Mouse (Mus musculus): ENCODE measurements around the gene Vps52. TPM values are rescaled to one million over a fixed set of nuclear protein-coding genes. Genes with fewer than 3 reads are reported as not detected.

Gene Vps52
- total RNA-seq (2022): 10 to 100 TPM; 32.0 to 34.6 (median 32.5) TPM

- DNase-seq (ENCODE audit: low spot score in 2 of 2): peak; percentile 93 to 95
These were observed at the start of gene Vps52, which contains the start of gene Rps18 for GRCm38 (mm10) chr17:33955555-33956214. Vps52 (plus strand) TSS chr17:33955812. Rps18 (minus strand) TSS chr17:33956001.

- DNase-seq (ENCODE audit: low spot score in 2 of 2): no peak
These were observed 47.1 kb upstream of the Vps52 start for GRCm38 (mm10) chr17:33908331-33909076.

GRCm38 (mm10) chr17:33909077-33909868 is 46.3 kb upstream of the Vps52 start, which contains the start of gene Daxx:
Daxx (plus strand) TSS chr17:33909414.
- peak; percentile 97 to 98 for DNase-seq (ENCODE audit: low spot score in 2 of 2)

GRCm38 (mm10) chr17:33909869-33910250 is 45.8 kb upstream of the Vps52 start:
- no peak for DNase-seq (ENCODE audit: low spot score in 2 of 2)

GRCm38 (mm10) chr17:33910346-33911051 is 45.1 kb upstream of the Vps52 start:
- DNase-seq (ENCODE audit: low spot score in 2 of 2): no peak

GRCm38 (mm10) chr17:33911052-33911812 is 44.4 kb upstream of the Vps52 start:
- no peak for DNase-seq (ENCODE audit: low spot score in 2 of 2)

- no peak for DNase-seq (ENCODE audit: low spot score in 2 of 2)
These were observed 43.7 kb upstream of the Vps52 start for GRCm38 (mm10) chr17:33911813-33912414.

GRCm38 (mm10) chr17:33913264-33913663 is 42.3 kb upstream of the Vps52 start:
- no peak for DNase-seq (ENCODE audit: low spot score in 2 of 2)

- no peak for DNase-seq (ENCODE audit: low spot score in 2 of 2)
These were observed 41.7 kb upstream of the Vps52 start for GRCm38 (mm10) chr17:33913905-33914304.

- DNase-seq (ENCODE audit: low spot score in 2 of 2): no peak
These were observed 40.6 kb upstream of the Vps52 start for GRCm38 (mm10) chr17:33914969-33915391.

- peak; percentile 92 to 95 for DNase-seq (ENCODE audit: low spot score in 2 of 2)
These were observed 39.9 kb upstream of the Vps52 start, which contains the start of the genes Tapbp and Zbtb22 for GRCm38 (mm10) chr17:33915671-33916250. Tapbp (plus strand) TSS chr17:33915899. Zbtb22 (plus strand) TSS chr17:33915904.

GRCm38 (mm10) chr17:33916294-33916693 is 39.3 kb upstream of the Vps52 start:
- no peak for DNase-seq (ENCODE audit: low spot score in 2 of 2)

GRCm38 (mm10) chr17:33916847-33917655 is 38.6 kb upstream of the Vps52 start:
- DNase-seq (ENCODE audit: low spot score in 2 of 2): no peak

- no peak for DNase-seq (ENCODE audit: low spot score in 2 of 2)
These were observed 37.8 kb upstream of the Vps52 start for GRCm38 (mm10) chr17:33917656-33918292.

- DNase-seq (ENCODE audit: low spot score in 2 of 2): peak in 1 of 2 experiments; percentile 48
These were observed 37.1 kb upstream of the Vps52 start for GRCm38 (mm10) chr17:33918293-33919203.

- peak; percentile 69 to 81 for DNase-seq (ENCODE audit: low spot score in 2 of 2)
These were observed 36.0 kb upstream of the Vps52 start for GRCm38 (mm10) chr17:33919351-33920281.
